Mouse (Mus musculus) heart, embryonic 16.5 days (tissue): ENCODE data around the gene Dnah11. TPM values are rescaled to one million over a fixed set of nuclear protein-coding genes. Genes with fewer than 3 reads are reported as not detected.

ENCODE experiments used
- ATAC-seq: fragments of 200-750 bp; cut with Nextera tagmentation; replicated peaks from 2 replicates; pipeline ENCODE4 v1.8.0; 2017; ENCODE audit warnings: moderate number of reproducible peaks; ENCODE audit not compliant: insufficient read depth, low FRiP score; ENCODE audit errors: extremely low read depth
- H3K27ac ChIP-seq: fragments of 300-500 bp; sonication (generic); 2 replicates; pipeline ENCODE4 v1.5.1; 2014; ENCODE audit warnings: mild to moderate bottlenecking, low read length, control low read depth, moderate library complexity
- H3K27me3 ChIP-seq: fragments of 300-500 bp; sonication (generic); 2 replicates; pipeline ENCODE4 v1.6.1; 2014; ENCODE audit warnings: low read length, mixed read lengths; ENCODE audit not compliant: control insufficient read depth, insufficient read depth
- H3K36me3 ChIP-seq: fragments of 300-500 bp; sonication (generic); 2 replicates; pipeline ENCODE4 v1.6.1; 2014; ENCODE audit not compliant: control insufficient read depth, insufficient read depth
- H3K4me1 ChIP-seq: fragments of 300-500 bp; sonication (generic); 2 replicates; pipeline ENCODE4 v1.6.1; 2014; ENCODE audit warnings: low read length, mixed read lengths; ENCODE audit not compliant: control insufficient read depth, insufficient read depth
- H3K4me2 ChIP-seq: fragments of 300-500 bp; sonication (generic); 2 replicates; pipeline ENCODE4 v1.6.1; 2014; ENCODE audit warnings: low read depth, mild to moderate bottlenecking, control low read depth, low read length
- H3K4me3 ChIP-seq: fragments of 300-500 bp; sonication (generic); 2 replicates; pipeline ENCODE4 v1.5.1; 2014; ENCODE audit warnings: mild to moderate bottlenecking, control low read depth, low read length
- H3K9ac ChIP-seq: fragments of 300-500 bp; sonication (generic); 2 replicates; pipeline ENCODE4 v1.6.1; 2014; ENCODE audit warnings: low read length, control low read depth
- H3K9me3 ChIP-seq: fragments of 300-500 bp; sonication (generic); replicated peaks from 2 replicates; pipeline ENCODE4 v1.6.1; 2016; ENCODE audit warnings: low read length; ENCODE audit not compliant: control insufficient read depth
- WGBS: fragments of 180-500 bp; shearing (Covaris S2); extraction: QIAGEN DNeasy Blood & Tissue Kit; methylation state at CpG from one replicate; pipeline ENCODE4 v1.1.7; 2014; 5-methylcytosine and 5-hydroxymethylcytosine counted together
- polyA plus RNA-seq: library from polyadenylated mRNA; unstranded; fragments of >200 nt; fragmentation: Nextera tagmentation; extraction: Ambion mirVana; gene quantifications from 2 replicates; pipeline ENCODE4 v1.2.1, GENCODE M21; 2015

Dnah11 gene
- polyA plus RNA-seq, 1 experiment from 2014 or later: 0.01 TPM

DNA sequence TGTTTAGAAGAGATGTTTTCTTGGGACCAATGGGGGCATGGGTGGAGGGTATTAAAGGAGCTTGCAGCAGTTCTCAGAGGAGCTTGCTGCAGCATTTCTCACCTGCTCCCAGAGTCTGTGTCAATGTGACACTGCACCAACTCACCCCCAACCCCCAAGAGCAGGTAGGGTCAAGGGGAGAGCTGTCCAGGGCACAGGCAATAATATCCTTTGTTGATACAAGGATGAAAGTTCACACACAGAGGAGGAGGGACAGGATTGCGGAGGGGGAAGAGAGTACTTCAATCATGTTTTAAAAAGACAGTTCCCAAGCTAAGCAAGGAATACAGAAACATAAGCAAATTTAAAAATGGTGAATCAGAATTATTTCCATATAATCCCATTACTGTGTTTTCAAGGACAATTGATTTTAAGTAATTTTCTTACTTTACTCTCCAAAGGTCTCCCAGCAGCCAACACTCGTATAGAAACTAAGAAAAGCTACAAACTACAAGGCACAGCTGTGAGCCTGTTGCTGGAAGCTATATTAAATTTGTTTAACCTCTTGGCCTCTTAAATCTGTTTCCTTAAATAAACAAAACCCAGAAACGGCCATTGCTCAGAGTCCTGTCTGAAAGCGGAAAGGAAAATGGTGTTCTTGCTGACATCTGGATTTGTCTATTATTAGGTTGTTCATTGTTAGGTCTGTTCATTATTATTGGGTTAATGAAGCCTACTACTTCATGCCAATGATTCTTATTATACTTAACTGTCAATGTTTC, 12.5 kb downstream of the Dnah11 start:
- WGBS: 34% methylated on average over 4 of the region's 4 CpGs
- Histone ChIP-seq H3K9ac (no peak overlapping the region), H3K4me3 (no peak overlapping the region), H3K27me3 (no peaks in the 10 kb centered on the region), H3K4me1 (peaks cover 2% of the 10 kb centered on the region; the same call in 1 of the 2 replicates), H3K27ac (no peak overlapping the region), H3K9me3 (no peaks in the 10 kb centered on the region), H3K4me2 (no peak overlapping the region), H3K36me3 (no peaks in the 10 kb centered on the region)
- no peak; the same call in 1 of the 2 replicates for ATAC-seq

DNA sequence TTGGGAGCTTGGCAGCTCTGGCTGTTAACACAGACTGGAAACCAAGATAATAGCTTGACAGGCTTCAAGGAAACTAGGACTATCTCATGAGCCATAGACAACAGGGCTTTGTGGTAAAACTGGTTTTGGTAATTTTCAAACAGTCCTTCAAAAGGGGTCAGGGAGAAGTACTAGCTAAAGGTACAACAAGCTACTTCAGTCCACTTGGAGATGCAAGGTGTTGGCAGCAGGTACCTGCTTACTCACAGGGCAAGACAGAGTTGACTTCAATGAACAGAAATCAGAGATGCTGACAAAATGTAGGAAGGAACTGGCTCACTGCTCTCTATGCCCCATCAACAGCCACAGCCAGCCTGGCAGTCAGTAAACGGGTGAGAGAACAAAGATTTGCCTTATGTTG, 14.1 kb downstream of the Dnah11 start:
- Histone ChIP-seq H3K9ac (no peak overlapping the region), H3K4me1 (peaks cover 2% of the 10 kb centered on the region; the same call in 1 of the 2 replicates), H3K27me3 (no peaks in the 10 kb centered on the region), H3K9me3 (no peaks in the 10 kb centered on the region), H3K4me2 (no peak overlapping the region), H3K36me3 (no peaks in the 10 kb centered on the region), H3K4me3 (no peak overlapping the region), H3K27ac (no peak overlapping the region)
- ATAC-seq: no peak
- 62% methylated on average over 1 of the region's 1 CpGs for WGBS

DNA sequence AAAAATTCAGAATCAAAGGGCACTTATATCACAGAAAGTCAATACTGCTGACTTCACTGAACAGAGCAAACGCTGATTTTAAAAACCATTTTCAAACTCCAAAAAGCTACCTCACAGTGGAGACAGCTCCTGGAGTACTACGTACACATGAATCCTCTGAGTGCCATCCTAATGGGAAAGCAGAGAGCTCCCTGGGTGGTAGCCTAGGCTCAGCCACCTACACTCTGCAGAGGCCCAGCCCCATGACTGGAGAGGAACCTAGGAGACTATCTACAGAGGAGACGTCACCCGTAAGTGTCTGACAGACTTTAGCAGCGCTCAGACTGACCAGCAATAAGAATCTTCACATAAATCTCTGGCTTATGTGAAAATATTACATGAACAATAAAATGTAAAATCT, 21.1 kb downstream of the Dnah11 start:
- no peak overlapping the region for H3K27ac ChIP-seq
- WGBS: 86% methylated on average over 5 of the region's 5 CpGs
- ATAC-seq: no peak

DNA sequence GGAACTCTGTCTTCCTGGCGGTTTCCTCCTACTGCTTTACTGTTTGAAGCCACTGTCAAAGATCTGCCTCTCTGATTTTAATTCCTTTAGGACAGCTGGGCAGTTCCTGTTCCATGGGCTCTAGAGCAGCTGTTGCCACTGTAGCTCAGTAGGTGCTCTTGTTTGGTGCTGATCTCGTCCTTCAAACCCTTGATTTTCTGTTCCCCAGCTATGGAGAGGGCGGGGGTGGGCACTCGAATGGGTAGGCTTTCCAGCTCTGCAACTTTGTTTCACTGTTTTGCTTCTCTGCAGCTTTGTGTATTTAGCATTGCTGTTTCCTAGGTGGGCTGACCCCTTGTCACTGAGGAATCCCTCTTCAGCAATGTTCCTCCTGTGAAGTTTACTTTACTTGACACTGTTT, 34.1 kb downstream of the Dnah11 start:
- 40% methylated on average over 4 of the region's 4 CpGs for WGBS

More for the DNA sequence above, 21.1 kb downstream of the Dnah11 start:
- H3K4me2 ChIP-seq: no peak overlapping the region
- H3K9me3 ChIP-seq: no peaks in the 10 kb centered on the region
- H3K27me3 ChIP-seq: no peaks in the 10 kb centered on the region
- H3K4me3 ChIP-seq: no peak overlapping the region
- no peaks in the 10 kb centered on the region for H3K4me1 ChIP-seq
- no peaks in the 10 kb centered on the region for H3K36me3 ChIP-seq
- no peak overlapping the region for H3K9ac ChIP-seq

DNA sequence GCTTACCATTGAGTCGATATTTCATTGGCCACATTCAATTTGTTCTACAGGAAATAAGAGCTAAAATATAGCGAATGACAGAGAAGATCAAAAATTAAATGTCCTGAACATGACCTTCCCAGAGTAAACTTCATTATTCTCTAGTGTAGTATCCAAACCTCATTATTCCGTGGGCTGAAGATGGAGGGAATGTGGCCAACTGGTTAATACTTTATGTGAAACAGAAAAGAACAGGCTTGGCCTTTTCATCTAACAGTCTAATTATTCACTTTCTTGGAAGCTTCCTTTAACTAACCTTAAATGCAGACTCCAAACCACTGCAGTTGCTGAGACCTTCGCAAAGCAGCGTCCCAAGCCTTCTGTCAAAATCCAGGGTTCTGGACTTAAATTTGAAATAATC, 41.9 kb downstream of the Dnah11 start:
- WGBS: 84% methylated on average over 5 of the region's 5 CpGs
- no peak overlapping the region for H3K4me2 ChIP-seq
- no peaks in the 10 kb centered on the region for H3K9me3 ChIP-seq
- H3K27me3 ChIP-seq: no peaks in the 10 kb centered on the region
- no peak for ATAC-seq
- no peaks in the 10 kb centered on the region for H3K36me3 ChIP-seq
- no peak overlapping the region for H3K27ac ChIP-seq
- H3K4me1 ChIP-seq: no peaks in the 10 kb centered on the region
- no peak overlapping the region for H3K9ac ChIP-seq
- H3K4me3 ChIP-seq: no peak overlapping the region

More for the DNA sequence above, 34.1 kb downstream of the Dnah11 start:
- Histone ChIP-seq H3K36me3 (no peaks in the 10 kb centered on the region), H3K27me3 (no peaks in the 10 kb centered on the region), H3K9me3 (peaks cover 5% of the 10 kb centered on the region), H3K9ac (no peak overlapping the region), H3K4me2 (no peak overlapping the region), H3K27ac (no peak overlapping the region), H3K4me1 (no peaks in the 10 kb centered on the region), H3K4me3 (no peak overlapping the region)
- no peak for ATAC-seq

DNA sequence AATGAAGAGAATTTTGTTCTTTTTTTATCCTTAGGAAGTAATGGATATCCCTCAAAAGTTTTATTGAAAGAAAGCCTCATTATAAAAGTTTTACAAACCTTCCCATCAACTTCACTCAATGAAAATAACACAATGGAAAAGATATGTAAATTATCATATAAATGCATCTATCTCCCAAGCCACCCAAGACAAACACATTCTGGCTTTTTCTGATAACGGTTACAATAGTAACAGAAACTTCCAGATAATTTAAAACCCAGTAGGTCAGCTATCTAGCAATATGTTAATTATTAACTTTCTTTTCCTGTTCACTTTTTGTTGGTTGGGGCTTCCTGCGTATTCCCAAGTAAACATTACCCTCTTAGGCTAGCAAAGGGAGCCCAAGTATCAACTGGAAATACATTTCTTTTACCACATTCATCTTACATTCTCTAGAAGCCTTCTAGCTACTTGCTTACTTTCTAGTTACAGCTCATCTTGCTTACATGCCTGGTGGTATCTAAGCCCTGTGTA, 51.3 kb downstream of the Dnah11 start:
- no peak for ATAC-seq
- Histone ChIP-seq H3K9ac (no peak overlapping the region), H3K27ac (no peak overlapping the region), H3K4me1 (no peaks in the 10 kb centered on the region), H3K4me3 (no peak overlapping the region), H3K4me2 (no peak overlapping the region), H3K9me3 (no peaks in the 10 kb centered on the region), H3K27me3 (no peaks in the 10 kb centered on the region), H3K36me3 (no peaks in the 10 kb centered on the region)
- WGBS: 79% methylated on average over 2 of the region's 2 CpGs

DNA sequence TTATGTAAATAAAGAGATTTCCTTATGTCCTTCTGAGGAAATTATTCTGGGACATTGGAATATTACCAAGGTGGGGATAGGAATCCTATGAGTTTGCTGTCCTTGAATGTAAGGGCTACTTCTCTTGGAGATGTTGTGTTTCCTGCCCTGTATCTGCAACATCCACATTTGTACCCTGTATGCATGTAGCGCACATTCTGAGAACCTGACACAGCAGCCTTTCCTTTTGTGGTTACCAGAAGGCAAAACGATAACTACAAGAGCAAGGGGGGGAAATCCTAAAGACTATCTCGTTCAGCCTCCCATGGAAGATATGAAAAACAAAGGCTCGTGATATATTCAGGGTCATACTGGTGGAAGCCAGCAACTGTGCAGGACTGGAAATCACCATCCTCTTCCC, 70.7 kb downstream of the Dnah11 start:
- Histone ChIP-seq H3K9me3 (no peaks in the 10 kb centered on the region), H3K36me3 (no peaks in the 10 kb centered on the region), H3K27me3 (no peaks in the 10 kb centered on the region), H3K9ac (no peak overlapping the region), H3K4me1 (no peaks in the 10 kb centered on the region), H3K4me3 (no peak overlapping the region), H3K4me2 (no peak overlapping the region), H3K27ac (no peak overlapping the region)
- no peak for ATAC-seq
- WGBS: 62% methylated on average over 4 of the region's 4 CpGs

DNA sequence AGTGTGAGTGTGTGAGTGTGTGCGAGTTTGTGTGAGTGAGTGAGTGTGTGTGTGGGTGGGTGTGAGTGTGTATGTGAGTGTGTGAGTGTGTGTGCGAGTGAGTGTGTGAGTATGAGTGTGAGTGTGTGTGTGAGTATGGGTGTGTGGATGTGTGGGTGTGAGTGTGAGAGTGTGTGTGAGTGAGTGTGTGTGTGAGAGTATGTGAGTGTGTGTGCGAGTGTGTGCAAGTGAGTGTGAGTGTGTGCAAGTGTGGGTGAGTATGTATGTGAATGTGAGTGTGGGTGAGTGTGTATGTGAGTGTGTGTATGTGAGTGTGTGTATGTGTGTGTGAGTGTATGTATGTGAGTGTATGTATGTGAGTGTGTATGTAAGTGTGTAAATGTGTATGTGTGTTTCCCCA, 79.2 kb downstream of the Dnah11 start:
- no peak for ATAC-seq
- no peak overlapping the region for H3K9ac ChIP-seq
- no peaks in the 10 kb centered on the region for H3K4me1 ChIP-seq
- no peak overlapping the region for H3K4me3 ChIP-seq
- no peaks in the 10 kb centered on the region for H3K27me3 ChIP-seq
- H3K4me2 ChIP-seq: no peak overlapping the region
- 94% methylated on average over 3 of the region's 3 CpGs for WGBS
- H3K9me3 ChIP-seq: no peaks in the 10 kb centered on the region
- H3K36me3 ChIP-seq: no peaks in the 10 kb centered on the region
- no peak overlapping the region for H3K27ac ChIP-seq

DNA sequence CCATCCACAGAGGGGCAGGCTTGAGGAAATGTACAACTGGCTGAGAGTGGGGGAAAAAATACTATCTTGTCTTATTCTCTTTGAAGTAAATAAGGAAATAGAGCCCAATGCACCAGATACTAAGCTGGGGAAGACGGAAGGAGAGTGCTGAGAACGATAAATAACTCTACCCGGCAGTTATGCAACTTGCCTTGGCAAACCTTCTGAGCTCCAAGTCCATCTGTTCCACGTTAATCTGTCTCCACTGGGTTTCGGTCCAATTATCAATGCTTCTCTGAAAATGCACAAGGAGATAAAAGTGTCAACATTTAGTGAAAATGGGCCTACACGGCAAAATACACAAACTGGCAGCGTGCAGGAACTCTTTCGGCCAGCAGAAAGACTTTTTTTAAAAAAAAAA, 86.2 kb downstream of the Dnah11 start:
- no peaks in the 10 kb centered on the region for H3K27me3 ChIP-seq
- no peak overlapping the region for H3K9ac ChIP-seq
- WGBS: 55% methylated on average over 8 of the region's 8 CpGs
- H3K4me3 ChIP-seq: no peak overlapping the region
- no peak overlapping the region for H3K27ac ChIP-seq
- H3K9me3 ChIP-seq: no peaks in the 10 kb centered on the region
- no peak for ATAC-seq
- H3K4me1 ChIP-seq: no peaks in the 10 kb centered on the region
- H3K36me3 ChIP-seq: no peaks in the 10 kb centered on the region
- H3K4me2 ChIP-seq: no peak overlapping the region
